Mouse (Mus musculus): Measurements from ENCODE around the gene Gm17651. TPM values are rescaled to one million over a fixed set of nuclear protein-coding genes. Genes with fewer than 3 reads are reported as not detected.

Gene Gm17651
- polyA plus RNA-seq, 1 experiment from 2014 or later: not detected

Small RNA genes lying within 50 kb of the gene (microRNA-seq; reads per million reads assigned to microRNA genes)
- not detected for gene Mir7225

Other genes starting within 250 kb of the Gm17651 start
- gene Chd1l, start 64.5 kb downstream of the Gm17651 start, polyA plus RNA-seq (2016; fragmentation: Nextera tagmentation; extraction: Ambion mirVana): 23.0 and 24.9 TPM in 2 replicates
- 0.48 and 0.62 TPM in 2 replicates for gene Fmo5, start 45.9 kb downstream of the Gm17651 start, polyA plus RNA-seq (2016; fragmentation: Nextera tagmentation; extraction: Ambion mirVana)
- 7.2 and 7.3 TPM in 2 replicates for gene Prkab2, start 16.5 kb downstream of the Gm17651 start, polyA plus RNA-seq (2016; fragmentation: Nextera tagmentation; extraction: Ambion mirVana)
- gene Pde4dip, start 214.0 kb upstream of the Gm17651 start, polyA plus RNA-seq (2016; fragmentation: Nextera tagmentation; extraction: Ambion mirVana): 27.0 and 28.2 TPM in 2 replicates
- gene Sec22b, start 226.5 kb upstream of the Gm17651 start, polyA plus RNA-seq (2016; fragmentation: Nextera tagmentation; extraction: Ambion mirVana): 119 and 122 TPM in 2 replicates